In genomic region chr7:100965079-100965478, GRCm38 (mm10) we compare ENCODE assay signal across 8 mouse cellular contexts. TPM values are rescaled to one million over a fixed set of nuclear protein-coding genes. Genes with fewer than 3 reads are reported as not detected.
A peak's percentile ranks its signal among the peaks of the same experiment; 100 is the strongest.
DNase-seq lines count a peak whose midpoint lies in the region; ATAC-seq and TF ChIP-seq lines count a peak whose summit lies in the region.

No protein-coding gene starts in this region.

- no peak for TF ChIP-seq EP300 in lung, postnatal 0 days (IDR thresholded peaks at IDR 0.05)

- no peak overlapping the region for H3K4me3 ChIP-seq in midbrain, embryonic 11.5 days (ENCODE audit: low read depth, low read length)
- H3K4me3 ChIP-seq in midbrain, embryonic 16.5 days (ENCODE audit: low read depth, low read length), result no peak overlapping the region
- no peak overlapping the region for H3K4me3 ChIP-seq in embryonic facial prominence, embryonic 10.5 days
- no peak overlapping the region for H3K4me3 ChIP-seq in lung, postnatal 0 days (ENCODE audit: low read depth, low read length)
- no peak overlapping the region for H3K4me3 ChIP-seq in heart, embryonic 10.5 days

- H3K36me3 ChIP-seq in midbrain, embryonic 11.5 days (ENCODE audit: control insufficient read depth, insufficient read depth, low read length), result no peaks in the 10 kb centered on the region
- H3K36me3 ChIP-seq in midbrain, embryonic 16.5 days (ENCODE audit: control insufficient read depth, insufficient read depth, low read length), result no peaks in the 10 kb centered on the region
- H3K36me3 ChIP-seq in embryonic facial prominence, embryonic 10.5 days (replicated peaks), result no peaks in the 10 kb centered on the region
- H3K36me3 ChIP-seq in lung, postnatal 0 days (ENCODE audit: insufficient read depth, low read length), result no peaks in the 10 kb centered on the region
- H3K36me3 ChIP-seq in heart, embryonic 10.5 days, result no peaks in the 10 kb centered on the region

- 32% methylated on average over 4 of the region's 4 CpGs for WGBS in midbrain, embryonic 11.5 days
- WGBS in midbrain, embryonic 16.5 days, result 31% methylated on average over 4 of the region's 4 CpGs
- WGBS in embryonic facial prominence, embryonic 10.5 days, result 23% methylated on average over 4 of the region's 4 CpGs
- WGBS in lung, postnatal 0 days, result 13% methylated on average over 4 of the region's 4 CpGs
- 33% methylated on average over 4 of the region's 4 CpGs for WGBS in heart, embryonic 10.5 days

- ATAC-seq in midbrain, embryonic 11.5 days (ENCODE audit: low FRiP score), result 0 out of 2 replicates have a peak, but pooled peaks have one; percentile 16
- no peak for ATAC-seq in midbrain, embryonic 16.5 days
- ATAC-seq in lung, postnatal 0 days, result peak; percentile 53

- TF ChIP-seq CTCF in lung, postnatal 0 days (IDR thresholded peaks at IDR 0.05), result peak; percentile 92

- H3K9ac ChIP-seq in midbrain, embryonic 11.5 days (ENCODE audit: low read length), result no peak overlapping the region
- H3K9ac ChIP-seq in midbrain, embryonic 16.5 days (ENCODE audit: low read depth, low read length), result no peak overlapping the region
- H3K9ac ChIP-seq in lung, postnatal 0 days (replicated peaks; ENCODE audit: low read depth), result no peak overlapping the region

- no peaks in the 10 kb centered on the region for H3K9me3 ChIP-seq in midbrain, embryonic 11.5 days (ENCODE audit: control insufficient read depth, low read length)
- no peaks in the 10 kb centered on the region for H3K9me3 ChIP-seq in midbrain, embryonic 16.5 days (replicated peaks; ENCODE audit: control insufficient read depth, low read length, poor library complexity, severe bottlenecking)
- H3K9me3 ChIP-seq in embryonic facial prominence, embryonic 10.5 days, result no peaks in the 10 kb centered on the region
- H3K9me3 ChIP-seq in lung, postnatal 0 days (ENCODE audit: low read length), result no peaks in the 10 kb centered on the region
- H3K9me3 ChIP-seq in heart, embryonic 10.5 days, result no peaks in the 10 kb centered on the region

- H3K4me1 ChIP-seq in midbrain, embryonic 11.5 days (ENCODE audit: control insufficient read depth, insufficient read depth, low read length), result no peaks in the 10 kb centered on the region
- no peaks in the 10 kb centered on the region for H3K4me1 ChIP-seq in midbrain, embryonic 16.5 days (ENCODE audit: control insufficient read depth, insufficient read depth, low read length)
- peaks cover 13% of the 10 kb centered on the region for H3K4me1 ChIP-seq in embryonic facial prominence, embryonic 10.5 days
- H3K4me1 ChIP-seq in lung, postnatal 0 days (ENCODE audit: insufficient read depth, low read depth, low read length), result no peaks in the 10 kb centered on the region
- H3K4me1 ChIP-seq in heart, embryonic 10.5 days, result peaks cover 19% of the 10 kb centered on the region

- peak; percentile 28 to 39 for DNase-seq in cerebellum, adult 18-20 months
- DNase-seq in cerebellum, adult 11-12 months, result no peak
- no peak for DNase-seq in midbrain, embryonic 11.5 days (ENCODE audit: low spot score, missing footprints)
- peak; percentile 45 for DNase-seq in embryonic facial prominence, embryonic 10.5 days (ENCODE audit: low spot score)
- peak; percentile 84 for DNase-seq in lung, postnatal 0 days (ENCODE audit: low spot score)
- peak; percentile 35 for DNase-seq in thymus, postnatal 4 days
- DNase-seq in heart, embryonic 10.5 days (ENCODE audit: low spot score), result no peak

- H3K4me2 ChIP-seq in midbrain, embryonic 11.5 days, result no peak overlapping the region
- H3K4me2 ChIP-seq in midbrain, embryonic 16.5 days (ENCODE audit: low read length), result no peak overlapping the region
- H3K4me2 ChIP-seq in lung, postnatal 0 days (replicated peaks; ENCODE audit: low read depth, low read length), result no peak overlapping the region

- H3K27me3 ChIP-seq in midbrain, embryonic 11.5 days (ENCODE audit: control insufficient read depth, insufficient read depth, low read length), result no peaks in the 10 kb centered on the region
- no peaks in the 10 kb centered on the region for H3K27me3 ChIP-seq in midbrain, embryonic 16.5 days (ENCODE audit: control insufficient read depth, insufficient read depth, low read depth, low read length)
- H3K27me3 ChIP-seq in embryonic facial prominence, embryonic 10.5 days (replicated peaks; ENCODE audit: low read depth, poor library complexity, severe bottlenecking), result peaks cover 16% of the 10 kb centered on the region
- H3K27me3 ChIP-seq in lung, postnatal 0 days (replicated peaks; ENCODE audit: insufficient read depth, low read length), result no peaks in the 10 kb centered on the region
- peaks cover 64% of the 10 kb centered on the region for H3K27me3 ChIP-seq in heart, embryonic 10.5 days (ENCODE audit: insufficient read depth, poor library complexity, severe bottlenecking)

- no peak overlapping the region for H3K27ac ChIP-seq in midbrain, embryonic 11.5 days (ENCODE audit: low read depth, low read length)
- H3K27ac ChIP-seq in midbrain, embryonic 16.5 days (ENCODE audit: low read length), result no peak overlapping the region
- no peak overlapping the region for H3K27ac ChIP-seq in embryonic facial prominence, embryonic 10.5 days (replicated peaks)
- H3K27ac ChIP-seq in lung, postnatal 0 days (ENCODE audit: low read length), result no peak overlapping the region
- no peak overlapping the region for H3K27ac ChIP-seq in heart, embryonic 10.5 days

RNA-seq across cellular contexts. Expression of gene P2ry6, which starts 9.4 kb away (rescaled TPM):
- 1.6 and 2.4 TPM in 2 replicates for polyA plus RNA-seq in midbrain, embryonic 11.5 days (2014; fragmentation: Nextera tagmentation; extraction: Ambion mirVana)
- polyA plus RNA-seq in midbrain, embryonic 16.5 days (2015; fragmentation: Nextera tagmentation; extraction: Ambion mirVana), result 2.8 and 3.0 TPM in 2 replicates
- polyA plus RNA-seq in embryonic facial prominence, embryonic 10.5 days (2016; fragmentation: Nextera tagmentation; extraction: Ambion mirVana), result 1.8 and 3.0 TPM in 2 replicates
- 9.9 and 11.2 TPM in 2 replicates for polyA plus RNA-seq in lung, postnatal 0 days (2015; fragmentation: Nextera tagmentation; extraction: Ambion mirVana)
- polyA plus RNA-seq in heart, embryonic 10.5 days (2016; fragmentation: Nextera tagmentation; extraction: Ambion mirVana), result 0.97 and 1.2 TPM in 2 replicates

RNA-seq across cellular contexts. Expression of gene Arhgef17, which starts 33.2 kb away (rescaled TPM):
- polyA plus RNA-seq in midbrain, embryonic 11.5 days (2014; fragmentation: Nextera tagmentation; extraction: Ambion mirVana), result 6.8 and 6.9 TPM in 2 replicates
- 13.8 and 17.6 TPM in 2 replicates for polyA plus RNA-seq in midbrain, embryonic 16.5 days (2015; fragmentation: Nextera tagmentation; extraction: Ambion mirVana)
- polyA plus RNA-seq in embryonic facial prominence, embryonic 10.5 days (2016; fragmentation: Nextera tagmentation; extraction: Ambion mirVana), result 9.3 and 9.8 TPM in 2 replicates
- polyA plus RNA-seq in lung, postnatal 0 days (2015; fragmentation: Nextera tagmentation; extraction: Ambion mirVana), result 5.8 and 7.0 TPM in 2 replicates
- 7.9 and 10.1 TPM in 2 replicates for polyA plus RNA-seq in heart, embryonic 10.5 days (2016; fragmentation: Nextera tagmentation; extraction: Ambion mirVana)

RNA-seq across cellular contexts. Expression of gene P2ry2, which starts 47.6 kb away (rescaled TPM):
- polyA plus RNA-seq in midbrain, embryonic 11.5 days (2014; fragmentation: Nextera tagmentation; extraction: Ambion mirVana), result 0.07 TPM in 1 of 2 replicates, not detected in the other
- 0.21 and 0.22 TPM in 2 replicates for polyA plus RNA-seq in midbrain, embryonic 16.5 days (2015; fragmentation: Nextera tagmentation; extraction: Ambion mirVana)
- 0.31 and 0.50 TPM in 2 replicates for polyA plus RNA-seq in embryonic facial prominence, embryonic 10.5 days (2016; fragmentation: Nextera tagmentation; extraction: Ambion mirVana)
- polyA plus RNA-seq in lung, postnatal 0 days (2015; fragmentation: Nextera tagmentation; extraction: Ambion mirVana), result 11.5 and 11.6 TPM in 2 replicates
- polyA plus RNA-seq in heart, embryonic 10.5 days (2016; fragmentation: Nextera tagmentation; extraction: Ambion mirVana), result 1.0 and 1.1 TPM in 2 replicates

Comparison
In these comparisons a context has a peak if more than half of its experiments do, and no peak if none do; other contexts are left out.
1. DNase-seq: peak in cerebellum, adult 18-20 months (2 of 2), embryonic facial prominence, embryonic 10.5 days (single experiment), lung, postnatal 0 days (single experiment) and thymus, postnatal 4 days (single experiment); none in cerebellum, adult 11-12 months (single experiment), midbrain, embryonic 11.5 days (single experiment) and heart, embryonic 10.5 days (single experiment).